Mouse (Mus musculus): Measurements from ENCODE around the gene 4933415A04Rik.
A peak's percentile ranks its signal among the peaks of the same experiment; 100 is the strongest.

Gene 4933415A04Rik

GRCm38 (mm10) chr11:43575061-43575375 lies 11.8 kb upstream of the 4933415A04Rik start:
- DNase-seq (ENCODE audit: low spot score): no peak

DNA sequence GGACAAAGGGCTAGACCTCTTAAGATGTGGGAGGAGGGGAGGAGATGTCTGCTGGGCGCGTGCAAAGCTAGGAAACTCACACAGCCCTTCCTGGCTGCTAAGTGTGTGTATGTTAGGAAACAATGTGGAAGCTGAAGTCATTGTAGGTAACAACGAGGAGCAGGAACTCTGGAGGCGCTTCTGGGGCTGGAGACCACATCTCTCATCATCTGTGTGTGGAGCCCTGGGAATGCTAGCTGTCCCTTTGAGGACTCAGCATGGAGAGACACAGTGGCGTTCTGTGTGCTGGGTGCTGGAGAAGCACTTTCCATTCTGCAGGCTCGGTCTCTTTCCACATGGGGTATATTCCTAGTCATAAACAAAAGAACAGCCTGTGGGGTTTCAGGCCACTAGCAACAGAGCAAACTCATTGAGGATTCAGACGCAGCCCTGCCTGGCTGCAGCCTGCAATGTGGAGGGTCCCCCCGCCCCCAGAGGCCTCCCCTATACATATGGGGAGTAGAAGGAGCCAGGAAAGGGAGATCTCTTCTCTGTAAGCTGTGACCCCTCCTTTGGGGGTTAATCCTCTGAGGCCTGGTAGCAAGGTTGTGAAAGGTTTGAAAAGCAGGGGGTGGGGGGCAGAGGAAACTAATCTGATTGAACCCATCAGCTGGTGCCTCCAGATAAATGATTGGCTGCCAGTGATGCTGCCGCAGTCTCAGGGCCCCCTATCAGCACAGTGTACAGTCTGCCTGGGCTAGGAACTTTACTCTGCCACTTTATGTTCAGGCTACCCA lies 11.3 kb upstream of the 4933415A04Rik start:
- no peak for DNase-seq (ENCODE audit: low spot score)

DNA sequence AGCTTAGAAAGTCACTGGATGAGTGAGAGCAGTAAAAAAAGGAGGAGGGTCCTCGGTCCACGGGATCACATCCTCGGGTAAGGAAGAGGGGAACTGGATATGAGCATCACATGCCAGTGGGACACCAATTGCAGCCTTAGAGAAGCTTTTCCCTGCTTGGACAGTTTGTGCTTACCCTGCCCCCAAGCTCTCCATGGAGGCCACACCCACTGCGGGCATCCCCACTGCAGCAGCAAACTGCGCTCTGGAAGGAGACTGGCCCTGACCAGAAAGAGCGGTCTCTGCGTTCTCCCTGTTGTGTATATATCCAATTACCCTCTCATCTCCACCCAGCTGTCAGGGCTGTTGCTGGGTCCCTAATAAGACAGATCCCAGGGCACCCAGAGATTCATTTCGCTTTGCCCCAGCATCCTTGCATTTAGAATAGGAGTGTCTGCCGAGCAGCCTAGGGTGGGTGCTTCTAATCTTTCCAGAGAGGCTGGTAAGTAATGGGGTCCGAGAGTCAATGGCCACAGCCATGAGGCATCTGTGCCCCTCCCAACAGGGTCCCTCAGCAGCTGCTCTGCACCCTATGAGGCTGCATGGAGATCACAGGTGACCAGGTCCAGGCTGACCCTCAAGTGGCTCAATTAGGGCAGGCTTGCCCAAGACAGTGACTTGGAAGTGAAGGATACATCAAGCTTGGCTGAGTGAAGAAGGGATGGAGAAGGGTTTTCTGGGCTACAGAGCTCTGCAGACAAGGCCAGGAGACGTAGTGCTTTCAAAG lies 8.9 kb upstream of the 4933415A04Rik start:
- no peak for DNase-seq (ENCODE audit: low spot score)

DNA sequence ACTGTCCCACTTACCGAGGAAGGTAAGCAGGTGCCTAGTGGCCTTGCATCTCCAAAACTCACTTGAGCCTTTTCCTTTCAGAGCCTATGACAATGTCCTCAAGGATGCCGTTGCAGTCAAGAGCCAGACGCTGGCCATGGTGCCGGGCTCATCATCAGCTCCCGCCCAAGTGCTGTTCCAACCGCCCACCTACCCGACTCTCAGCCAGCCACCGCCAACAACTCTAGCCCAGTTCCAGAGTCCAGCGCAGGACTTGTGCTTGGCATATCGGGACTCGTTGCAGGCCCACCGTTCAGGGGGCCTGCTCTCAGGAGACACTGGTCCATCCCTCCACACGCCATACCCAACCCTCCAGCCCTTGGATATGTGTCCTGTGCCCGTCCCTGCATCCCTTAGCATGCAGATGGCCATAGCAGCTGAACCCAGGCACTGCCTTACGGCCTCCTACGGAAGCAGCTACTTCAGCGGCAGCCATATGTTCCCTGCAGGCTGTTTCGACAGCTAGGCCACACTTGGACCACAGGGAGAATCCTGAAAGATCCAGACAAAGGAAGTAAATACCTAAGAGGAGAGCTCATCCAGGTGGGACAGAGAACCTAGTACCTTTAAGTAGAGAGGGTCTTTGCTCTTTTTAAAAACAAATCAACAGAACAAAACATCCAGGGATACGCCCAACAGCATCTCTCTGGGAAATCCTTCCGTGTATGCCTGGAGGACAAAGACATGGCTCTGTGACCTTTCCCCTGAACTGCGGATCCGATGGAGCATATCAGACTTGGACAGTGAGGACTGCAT lies 1.4 kb upstream of the 4933415A04Rik start:
- no peak for DNase-seq (ENCODE audit: low spot score)

DNA sequence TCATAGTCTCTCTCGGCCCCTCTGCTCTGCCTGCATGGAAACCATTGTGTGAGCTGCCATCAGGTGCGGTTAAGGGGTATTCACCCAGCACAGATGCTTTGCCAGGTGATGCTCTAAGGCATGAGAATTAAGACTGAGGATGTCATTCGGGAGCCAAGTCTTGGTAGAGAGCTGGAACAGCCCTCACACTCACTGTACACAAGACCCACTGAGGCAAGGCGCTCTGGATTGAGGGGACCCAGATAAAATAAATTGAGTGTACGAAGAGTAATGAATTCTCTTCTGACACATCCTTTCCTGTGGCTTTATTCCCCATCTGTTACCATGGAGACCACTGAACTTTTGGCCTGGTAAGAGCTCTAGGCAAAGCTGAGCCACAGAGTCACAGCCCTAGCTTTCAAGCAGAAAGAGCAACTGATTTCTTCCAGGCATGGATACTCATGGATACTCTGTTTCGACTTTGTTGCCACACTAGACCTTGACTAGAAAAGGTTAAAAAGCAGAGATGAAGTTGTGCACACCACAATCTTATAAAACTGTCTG lies 2.8 kb downstream of the 4933415A04Rik start:
- DNase-seq (ENCODE audit: low spot score): no peak

DNA sequence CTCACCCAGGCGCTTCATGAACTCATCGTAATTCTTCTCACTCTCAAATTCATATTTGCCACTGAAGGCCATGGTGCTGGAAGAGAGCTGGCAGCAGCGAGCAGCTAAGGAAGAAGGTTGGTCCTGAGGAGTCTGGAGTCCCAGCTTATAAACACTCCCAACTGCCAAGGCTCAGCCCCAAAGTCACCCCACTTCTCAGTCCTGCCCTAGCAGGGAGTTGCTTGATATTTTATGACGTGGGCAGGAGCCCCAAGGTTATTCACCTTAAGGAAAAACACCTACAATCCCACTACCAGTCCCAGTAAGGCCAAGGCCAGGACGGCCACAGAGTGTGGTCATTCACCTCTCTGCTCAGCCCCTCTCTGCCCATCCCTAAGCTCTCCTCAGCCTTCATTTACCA lies 14.6 kb downstream of the 4933415A04Rik start, which contains the start of gene Fabp6:
Gene Fabp6, minus strand, starts transcription at position 101 of the 400 bp plus-strand sequence.
- no peak for DNase-seq (ENCODE audit: low spot score)

GRCm38 (mm10) chr11:43604207-43604606 lies 17.4 kb downstream of the 4933415A04Rik start:
- DNase-seq (ENCODE audit: low spot score): no peak

DNA sequence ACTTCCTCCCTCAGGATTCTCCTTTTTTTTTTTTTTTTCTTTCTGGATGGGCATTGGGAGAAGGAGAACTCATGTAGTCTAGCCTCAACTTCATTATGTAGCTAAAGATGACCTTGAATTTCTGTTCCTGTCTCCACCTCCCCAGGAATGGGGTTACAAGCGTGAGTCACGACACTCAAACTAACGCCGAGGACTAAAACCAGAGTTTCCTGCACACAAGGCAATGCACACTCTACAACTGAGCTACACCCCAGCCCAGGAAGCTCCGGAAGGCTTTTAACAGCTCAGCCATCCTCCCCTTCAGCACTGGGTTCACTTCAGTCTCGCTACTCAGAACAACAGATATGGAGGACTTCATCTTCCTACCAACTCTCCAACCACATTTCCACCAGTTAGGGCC lies 18.1 kb downstream of the 4933415A04Rik start:
- DNase-seq (ENCODE audit: low spot score): no peak

GRCm38 (mm10) chr11:43605859-43606258 lies 19.0 kb downstream of the 4933415A04Rik start:
- no peak for DNase-seq (ENCODE audit: low spot score)

DNA sequence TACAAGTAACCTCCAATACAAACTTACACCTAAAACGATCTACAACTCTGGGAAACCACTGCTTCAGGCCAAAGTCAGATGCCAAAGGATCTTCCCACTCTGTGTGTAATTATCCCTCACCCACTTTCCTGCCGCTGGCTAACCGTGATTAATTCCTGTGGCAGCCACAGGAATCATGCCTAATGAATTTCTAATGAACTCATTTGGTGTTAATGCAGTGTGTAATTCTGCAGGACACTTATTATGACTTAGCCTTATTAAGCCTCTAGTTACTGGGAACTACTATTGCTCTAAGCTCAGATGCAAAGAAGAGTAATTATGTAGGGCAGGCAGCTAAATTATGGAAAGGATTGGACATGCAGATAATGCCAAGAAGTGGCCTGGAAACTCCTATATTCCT lies 21.6 kb downstream of the 4933415A04Rik start:
- DNase-seq (ENCODE audit: low spot score): no peak

DNA sequence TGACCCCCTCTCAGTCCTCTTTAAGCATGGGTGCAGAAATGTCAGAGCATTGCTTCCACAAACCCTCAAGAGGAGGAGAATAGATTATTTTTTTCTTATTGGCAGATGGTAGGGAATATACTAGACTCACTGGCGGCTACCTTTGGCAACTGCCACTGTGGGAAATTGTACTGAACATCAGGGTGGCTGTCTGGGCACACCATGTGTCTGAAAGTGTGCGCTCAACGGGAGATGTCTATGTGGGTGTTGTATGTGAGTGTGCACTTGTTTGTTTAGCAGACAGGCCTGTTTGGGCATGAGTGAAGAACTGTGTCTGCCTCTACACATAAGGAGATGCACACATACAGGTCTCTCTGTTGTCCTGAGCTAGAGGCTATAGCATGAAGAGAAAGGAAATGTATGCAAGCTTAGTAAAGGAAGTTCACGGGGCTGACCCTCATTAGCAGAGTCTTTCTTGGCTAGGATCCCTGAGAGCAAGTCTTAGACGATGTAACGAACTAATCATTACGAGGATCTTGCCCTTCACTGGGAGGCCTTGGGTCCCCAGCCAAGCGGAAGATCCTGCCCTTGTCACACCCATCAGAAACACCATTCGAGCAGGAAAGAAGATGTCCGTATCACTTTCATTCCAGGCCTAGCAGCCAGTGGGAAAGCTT lies 23.3 kb downstream of the 4933415A04Rik start:
- DNase-seq (ENCODE audit: low spot score): no peak

DNA sequence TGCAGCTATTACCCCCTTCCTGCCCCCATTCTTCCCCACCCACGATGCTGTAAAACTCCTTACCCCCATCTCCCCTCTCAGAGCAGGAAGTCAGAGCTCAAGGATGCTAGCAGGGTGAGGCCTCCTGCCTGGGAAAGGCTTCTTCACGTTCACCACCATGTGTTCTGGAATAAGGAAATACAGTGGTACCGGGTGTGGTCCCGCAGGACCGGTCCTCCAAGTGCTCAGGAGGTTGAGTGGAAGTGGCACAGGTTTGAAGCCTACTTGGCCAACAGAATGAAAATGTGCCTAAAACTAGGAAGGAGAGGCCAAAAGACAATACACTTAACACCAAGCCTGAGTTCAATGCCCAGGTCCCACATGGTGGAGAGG lies 23.8 kb downstream of the 4933415A04Rik start:
- DNase-seq (ENCODE audit: low spot score): no peak

GRCm38 (mm10) chr11:43612834-43613488 lies 26.1 kb downstream of the 4933415A04Rik start:
- peak; percentile 91 for DNase-seq (ENCODE audit: low spot score)

GRCm38 (mm10) chr11:43617924-43618323 lies 31.1 kb downstream of the 4933415A04Rik start:
- DNase-seq (ENCODE audit: low spot score): peak; percentile 57

DNA sequence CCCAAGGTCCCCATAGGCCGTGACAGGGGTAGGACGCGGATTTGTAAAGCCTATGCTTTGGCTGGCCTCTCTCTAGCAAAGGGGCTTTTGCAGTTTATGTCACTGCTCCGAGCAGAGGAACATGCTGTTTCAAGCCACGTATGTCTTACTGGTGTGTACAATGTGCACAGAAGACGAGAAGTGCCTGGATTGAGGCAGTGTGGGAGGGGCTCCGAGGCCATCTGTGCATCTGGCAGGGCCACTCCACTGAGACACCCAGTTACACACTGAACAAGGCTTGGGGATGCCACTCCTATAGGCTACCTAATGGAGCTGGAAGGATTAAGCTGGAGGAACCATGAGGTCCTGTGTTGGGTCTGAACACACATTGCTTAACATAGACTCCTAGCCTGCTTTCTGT lies 31.6 kb downstream of the 4933415A04Rik start:
- DNase-seq (ENCODE audit: low spot score): no peak

GRCm38 (mm10) chr11:43621769-43622168 lies 34.9 kb downstream of the 4933415A04Rik start:
- no peak for DNase-seq (ENCODE audit: low spot score)

- DNase-seq (ENCODE audit: low spot score): no peak
Observed at GRCm38 (mm10) chr11:43624341-43624740, 37.5 kb downstream of the 4933415A04Rik start.

DNA sequence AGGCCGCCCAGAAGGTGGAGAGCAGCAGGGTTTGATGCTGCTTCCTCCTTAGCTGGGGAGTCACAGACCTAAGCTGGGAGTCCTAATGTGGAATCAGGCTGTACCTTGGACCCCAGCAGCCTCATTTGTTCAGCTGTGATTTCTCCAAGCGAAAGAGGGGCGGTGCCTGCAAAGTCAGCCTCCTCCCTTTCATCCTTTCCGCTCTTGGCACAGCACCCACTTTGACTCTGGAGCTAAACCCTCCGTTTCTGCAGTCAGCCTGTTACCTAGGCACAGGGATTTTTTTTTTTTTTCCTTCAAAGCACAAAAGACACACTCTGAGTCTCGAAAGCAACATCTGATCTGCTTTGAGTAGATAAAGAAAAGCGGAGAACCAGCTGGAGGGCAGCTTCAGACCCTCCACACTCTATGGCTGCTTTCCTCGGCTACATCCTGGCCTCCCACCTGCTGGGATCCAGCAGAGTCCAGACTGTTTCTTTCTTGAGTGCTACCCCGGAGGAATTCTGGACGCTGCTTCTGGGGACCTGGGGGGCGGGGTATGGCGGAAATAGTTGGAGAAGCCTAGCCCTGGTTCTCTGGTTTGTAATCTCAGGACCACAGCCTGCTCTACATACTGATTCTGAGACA lies 39.6 kb downstream of the 4933415A04Rik start:
- DNase-seq (ENCODE audit: low spot score): peak; percentile 81

DNA sequence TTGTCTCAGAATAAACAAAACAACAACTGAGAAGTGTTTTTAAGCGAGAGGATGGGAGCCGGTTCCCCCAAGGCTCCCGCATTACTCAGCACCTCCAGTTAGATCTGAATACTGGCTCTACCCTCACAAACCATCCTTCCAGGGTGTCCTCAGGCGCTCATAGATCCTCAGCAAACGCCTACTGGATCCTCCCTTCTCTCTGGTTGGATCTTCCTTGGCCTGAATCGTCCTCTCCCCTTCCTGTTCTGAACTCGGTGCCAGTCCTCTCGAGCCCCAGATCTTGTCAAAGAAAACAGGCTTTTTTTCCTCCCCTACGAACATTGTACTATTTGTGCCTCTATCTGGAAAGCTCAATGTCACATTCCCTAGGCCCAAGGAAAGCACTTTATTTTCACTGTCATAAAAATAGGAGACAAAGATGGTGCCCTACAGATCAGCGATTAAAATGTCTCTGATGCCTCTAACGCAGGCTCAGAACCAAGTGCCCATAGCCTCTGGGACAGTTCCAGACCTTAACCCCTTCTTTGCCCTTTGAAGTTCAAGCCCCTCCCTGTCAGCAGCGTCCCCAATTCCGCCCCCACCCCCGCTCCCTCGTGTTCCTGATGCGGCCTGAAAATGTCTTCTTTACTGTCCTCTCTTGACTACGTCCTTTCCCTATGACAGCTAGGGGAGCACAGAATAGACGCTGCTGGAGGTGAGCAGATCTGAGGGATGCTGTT lies 40.2 kb downstream of the 4933415A04Rik start:
- no peak for DNase-seq (ENCODE audit: low spot score)

- no peak for DNase-seq (ENCODE audit: low spot score)
Observed at GRCm38 (mm10) chr11:43631645-43632044, 44.8 kb downstream of the 4933415A04Rik start.

Measured in testis, postnatal 10 days (tissue).